Mouse (Mus musculus) common myeloid progenitor, adult 5-6 weeks (primary cell): ENCODE measurements around the gene Ddx43. TPM values are rescaled to one million over a fixed set of nuclear protein-coding genes. Genes with fewer than 3 reads are reported as not detected.
A peak's percentile ranks its signal among the peaks of the same experiment; 100 is the strongest.

ENCODE experiments used
- ATAC-seq: replicated peaks from 2 replicates; pipeline ENCODE4 v1.8.0; 2016; ENCODE audit warnings: low read depth, mild to moderate bottlenecking, moderate TSS enrichment, inconsistent platforms; ENCODE audit not compliant: poor library complexity, severe bottlenecking
- total RNA-seq: library from RNA; stranded (forward); fragments of 200-1000, 187-1606 nt; gene quantifications from 2 replicates; pipeline ENCODE4 v1.2.3, GENCODE M21; 2017

Gene Ddx43
- total RNA-seq, 1 experiment from 2014 or later: 0.37 TPM

GRCm38 (mm10) chr9:78439426-78439825 is 43.8 kb downstream of the Ddx43 start:
- ATAC-seq: no peak

GRCm38 (mm10) chr9:78442237-78442578 is 46.6 kb downstream of the Ddx43 start:
- ATAC-seq: no peak

GRCm38 (mm10) chr9:78442579-78443392 is 47.2 kb downstream of the Ddx43 start, which contains the start of gene Cgas:
Gene Cgas, minus strand, starts transcription at chr9:78443237.
- ATAC-seq: peak; percentile 83

DNA sequence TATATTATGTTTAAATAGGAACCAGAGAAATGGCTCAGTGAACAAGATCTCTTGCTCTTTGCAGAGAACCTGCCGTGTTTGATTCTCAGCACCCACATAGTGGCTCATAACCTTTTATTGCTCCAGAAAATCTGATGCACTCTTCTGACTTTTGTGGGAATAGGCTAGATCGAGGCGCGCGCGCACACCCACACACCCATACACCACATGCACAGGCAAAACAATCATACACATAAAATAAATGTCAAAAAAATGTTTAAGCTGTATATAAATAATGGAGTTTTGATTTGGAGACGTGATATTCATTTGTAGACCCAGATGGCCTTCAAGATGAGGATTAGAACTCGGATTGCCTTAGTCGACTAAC is 52.0 kb downstream of the Ddx43 start:
- ATAC-seq: no peak

- ATAC-seq: peak; percentile 71
These were observed 52.6 kb downstream of the Ddx43 start, which contains the start of the genes Mto1 and Gm17324 for GRCm38 (mm10) chr9:78447973-78448873. Gene Mto1, plus strand, starts transcription at chr9:78448208. Gene Gm17324, minus strand, starts transcription at chr9:78448786.

DNA sequence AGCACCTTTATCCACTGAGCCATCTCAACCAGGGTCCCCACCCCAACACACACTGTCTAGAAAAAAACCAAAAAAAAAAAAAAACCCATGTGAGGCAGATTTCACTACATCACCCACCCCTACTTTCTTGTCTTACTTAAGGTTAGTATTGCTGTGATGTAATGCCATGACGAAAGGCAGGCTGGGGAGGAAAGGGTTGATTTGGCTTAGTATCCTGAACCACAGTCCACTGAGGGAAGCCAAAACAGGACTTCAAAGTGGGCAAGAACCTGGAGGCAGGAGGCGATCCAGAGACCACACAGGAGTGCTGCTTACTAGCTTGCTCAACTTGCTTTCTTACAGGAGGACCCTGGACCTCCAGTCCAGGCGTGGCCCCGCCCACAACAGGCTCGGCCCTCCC is 54.8 kb downstream of the Ddx43 start:
- no peak for ATAC-seq

- peak; percentile 81 for ATAC-seq
These were observed 55.8 kb downstream of the Ddx43 start for GRCm38 (mm10) chr9:78451382-78451781.

DNA sequence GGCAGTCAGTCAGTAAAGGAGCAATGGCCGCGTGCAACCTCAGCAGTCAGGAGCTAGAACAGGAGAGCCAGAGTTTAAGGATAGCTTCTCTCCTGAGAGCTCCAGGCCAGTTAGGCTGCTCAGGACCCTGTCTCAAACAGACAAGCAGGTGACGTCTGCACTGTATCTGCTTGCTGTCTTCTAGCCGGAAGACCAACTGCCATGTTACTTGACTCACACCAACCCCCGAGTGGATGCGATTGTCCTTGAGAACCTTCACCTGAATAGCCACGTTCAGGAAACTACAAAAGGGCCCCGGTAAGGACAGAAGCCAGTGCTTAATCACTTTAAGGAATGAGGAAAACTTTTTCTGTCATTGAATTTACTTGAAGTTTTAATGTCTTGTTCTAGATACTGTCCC is 61.4 kb downstream of the Ddx43 start:
- ATAC-seq: no peak

DNA sequence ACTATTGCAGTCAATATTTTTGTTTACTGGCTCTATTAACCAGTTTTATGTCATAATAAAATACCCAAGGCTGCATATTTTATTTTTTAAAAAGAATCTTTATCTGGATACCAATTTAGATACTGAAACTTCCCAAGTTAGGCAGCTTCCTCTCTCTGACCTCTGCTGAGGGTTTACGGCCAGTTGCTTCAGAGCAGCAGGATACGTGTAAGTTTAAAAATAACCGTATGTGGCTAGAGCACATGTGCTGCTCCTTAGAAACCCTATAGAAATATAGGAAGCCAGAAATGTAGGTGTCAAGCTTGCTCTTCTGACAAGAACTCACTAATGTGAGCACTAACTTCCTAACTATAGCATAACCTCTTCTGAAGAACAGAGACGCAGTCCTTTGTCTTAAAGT is 67.8 kb downstream of the Ddx43 start:
- peak; percentile 63; the same call in 1 of the 2 replicates for ATAC-seq

DNA sequence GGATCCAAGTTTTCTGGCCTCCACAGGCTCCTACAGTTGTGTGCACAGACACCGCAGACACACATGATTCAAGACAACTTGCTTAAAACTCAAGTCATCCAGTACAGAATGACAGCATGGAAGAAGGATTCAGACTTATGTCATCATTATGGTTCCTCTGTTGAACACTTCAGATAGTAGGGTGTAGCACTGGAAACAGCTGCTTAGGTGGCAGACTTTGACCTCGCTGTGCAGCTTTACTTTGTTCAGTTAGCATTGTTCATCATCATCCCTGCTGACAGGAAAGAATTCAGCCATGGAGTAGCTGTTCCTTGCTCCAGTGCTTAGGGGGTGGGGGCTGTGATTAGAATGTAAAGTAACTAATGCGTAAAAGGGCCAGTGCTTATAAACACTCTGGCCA is 70.1 kb downstream of the Ddx43 start:
- ATAC-seq: no peak

Other genes with a start within 250 kb of the Ddx43 start
- 6.6 and 13.0 TPM in 2 replicates for gene Gsta4, start 213.0 kb upstream of the Ddx43 start, total RNA-seq
- gene Gsta1, start 165.1 kb upstream of the Ddx43 start, total RNA-seq: not detected in 2 replicates
- not detected in 2 replicates for gene Gm3776, start 138.6 kb upstream of the Ddx43 start, total RNA-seq
- not detected in 2 replicates for gene Gm10639, start 105.9 kb upstream of the Ddx43 start, total RNA-seq
- not detected in 2 replicates for gene Omt2a, start 81.0 kb upstream of the Ddx43 start, total RNA-seq
- gene Omt2b, start 68.2 kb upstream of the Ddx43 start, total RNA-seq: not detected in 2 replicates
- gene Gsta2, start 40.0 kb upstream of the Ddx43 start, total RNA-seq: not detected in 2 replicates
- not detected in 2 replicates for gene Dppa5a, start 27.6 kb upstream of the Ddx43 start, total RNA-seq
- gene Ooep, start 17.1 kb upstream of the Ddx43 start, total RNA-seq: not detected in 2 replicates
- gene Cgas, start 47.5 kb downstream of the Ddx43 start, total RNA-seq: 19.8 and 22.1 TPM in 2 replicates
- gene Mto1, start 52.4 kb downstream of the Ddx43 start, total RNA-seq: 28.3 and 49.4 TPM in 2 replicates
- 0.41 TPM in 1 of 2 replicates, not detected in the other for gene Gm17324, start 53.0 kb downstream of the Ddx43 start, total RNA-seq
- gene Eef1a1, start 93.4 kb downstream of the Ddx43 start, total RNA-seq: 14,048 and 16,425 TPM in 2 replicates
- gene Slc17a5, start 192.3 kb downstream of the Ddx43 start, total RNA-seq: 5.9 and 8.7 TPM in 2 replicates
- gene Cd109, start 219.8 kb downstream of the Ddx43 start, total RNA-seq: not detected in 2 replicates